Mouse (Mus musculus): ENCODE results near the gene Fam120b. TPM values are rescaled to one million over a fixed set of nuclear protein-coding genes. Genes with fewer than 3 reads are reported as not detected.

Gene Fam120b
- total RNA-seq, 2 experiments from 2014 or later: 39.3 to 42.8 TPM

Other genes with a start within 250 kb of the Fam120b start
- gene Dll1, start 19.3 kb upstream of the Fam120b start, total RNA-seq (2021): 1 to 10 TPM; 7.2 to 7.7 TPM
- gene Psmb1, start 103.5 kb downstream of the Fam120b start, total RNA-seq (2021): 100 to 1,000 TPM; 122 to 129 TPM
- 10 to 100 TPM; 25.2 to 28.8 TPM for gene Tbp, start 103.7 kb downstream of the Fam120b start, total RNA-seq (2021)
- gene Pdcd2, start 131.1 kb downstream of the Fam120b start, total RNA-seq (2021): 10 to 100 TPM; 14.7 to 17.0 TPM
- 1 to 10 TPM; 1.4 to 3.0 TPM for gene Prdm9, start 168.2 kb downstream of the Fam120b start, total RNA-seq (2021)

Measured in left cerebral cortex, postnatal 25 days (tissue).